Mouse (Mus musculus): ENCODE results near the gene Ccrl2.

Gene Ccrl2

GRCm38 (mm10) chr9:111056798-111057543 lies at the start of gene Ccrl2:
TSS of gene Ccrl2 (minus strand) at chr9:111057519.
- peak; percentile 87 for DNase-seq (ENCODE audit: low read depth)

- DNase-seq (ENCODE audit: low read depth) = no peak
Observed at GRCm38 (mm10) chr9:111103893-111104292, 46.6 kb upstream of the Ccrl2 start.

GRCm38 (mm10) chr9:111103293-111103692 lies 46.0 kb upstream of the Ccrl2 start:
- DNase-seq (ENCODE audit: low read depth) = no peak

- no peak for DNase-seq (ENCODE audit: low read depth)
Observed at GRCm38 (mm10) chr9:111100406-111100805, 43.1 kb upstream of the Ccrl2 start.

- DNase-seq (ENCODE audit: low read depth) = no peak
Observed at GRCm38 (mm10) chr9:111097543-111097942, 40.2 kb upstream of the Ccrl2 start.

GRCm38 (mm10) chr9:111096419-111097326 lies 39.4 kb upstream of the Ccrl2 start:
- DNase-seq (ENCODE audit: low read depth) = no peak

GRCm38 (mm10) chr9:111095710-111096109 lies 38.4 kb upstream of the Ccrl2 start:
- DNase-seq (ENCODE audit: low read depth) = no peak

GRCm38 (mm10) chr9:111094626-111095025 lies 37.3 kb upstream of the Ccrl2 start:
- DNase-seq (ENCODE audit: low read depth) = no peak

- peak; percentile 35 for DNase-seq (ENCODE audit: low read depth)
Observed at GRCm38 (mm10) chr9:111093094-111093493, 35.8 kb upstream of the Ccrl2 start.

- no peak for DNase-seq (ENCODE audit: low read depth)
Observed at GRCm38 (mm10) chr9:111092657-111093056, 35.3 kb upstream of the Ccrl2 start.

- DNase-seq (ENCODE audit: low read depth) = no peak
Observed at GRCm38 (mm10) chr9:111088886-111089285, 31.6 kb upstream of the Ccrl2 start.

- no peak for DNase-seq (ENCODE audit: low read depth)
Observed at GRCm38 (mm10) chr9:111087960-111088359, 30.6 kb upstream of the Ccrl2 start.

- no peak for DNase-seq (ENCODE audit: low read depth)
Observed at GRCm38 (mm10) chr9:111086995-111087606, 29.8 kb upstream of the Ccrl2 start.

GRCm38 (mm10) chr9:111086137-111086536 lies 28.8 kb upstream of the Ccrl2 start:
- no peak for DNase-seq (ENCODE audit: low read depth)

- DNase-seq (ENCODE audit: low read depth) = no peak
Observed at GRCm38 (mm10) chr9:111085329-111085728, 28.0 kb upstream of the Ccrl2 start.

- no peak for DNase-seq (ENCODE audit: low read depth)
Observed at GRCm38 (mm10) chr9:111081765-111082164, 24.4 kb upstream of the Ccrl2 start.

- no peak for DNase-seq (ENCODE audit: low read depth)
Observed at GRCm38 (mm10) chr9:111080801-111081200, 23.5 kb upstream of the Ccrl2 start.

GRCm38 (mm10) chr9:111077745-111078144 lies 20.4 kb upstream of the Ccrl2 start:
- no peak for DNase-seq (ENCODE audit: low read depth)

GRCm38 (mm10) chr9:111072971-111073370 lies 15.7 kb upstream of the Ccrl2 start:
- DNase-seq (ENCODE audit: low read depth) = no peak

GRCm38 (mm10) chr9:111072175-111072574 lies 14.9 kb upstream of the Ccrl2 start:
- no peak for DNase-seq (ENCODE audit: low read depth)

GRCm38 (mm10) chr9:111070546-111070961 lies 13.2 kb upstream of the Ccrl2 start:
- DNase-seq (ENCODE audit: low read depth) = peak; percentile 46

- no peak for DNase-seq (ENCODE audit: low read depth)
Observed at GRCm38 (mm10) chr9:111067052-111067451, 9.7 kb upstream of the Ccrl2 start.

- no peak for DNase-seq (ENCODE audit: low read depth)
Observed at GRCm38 (mm10) chr9:111062840-111063239, 5.5 kb upstream of the Ccrl2 start.

Data from c-Kit-positive CD71-positive TER-119-negative erythroid progenitor cells, embryonic 14.5 days (primary cell).